Mouse (Mus musculus) fibroblast of lung, adult 2 months (primary cell): ENCODE results near the gene Gm12569.

ENCODE experiments used
- DNase-seq: peaks from one replicate; pipeline ENCODE4 v3.0.0-alpha.2; 2011; ENCODE audit warnings: low read depth

Gm12569 gene

GRCm38 (mm10) chr11:51220308-51220707, at the start of gene Gm12569:
Gm12569 (plus strand) TSS chr11:51220473.
- DNase-seq = no peak

- no peak for DNase-seq
Observed at GRCm38 (mm10) chr11:51202726-51203125, 17.5 kb upstream of the Gm12569 start.

GRCm38 (mm10) chr11:51207758-51208157, 12.5 kb upstream of the Gm12569 start:
- peak; percentile 33 for DNase-seq

GRCm38 (mm10) chr11:51211426-51211825, 8.8 kb upstream of the Gm12569 start:
- no peak for DNase-seq

GRCm38 (mm10) chr11:51214021-51214420, 6.3 kb upstream of the Gm12569 start:
- DNase-seq = no peak

GRCm38 (mm10) chr11:51219396-51219980, 785 bp upstream of the Gm12569 start:
- DNase-seq = no peak

- peak; percentile 13 for DNase-seq
Observed at GRCm38 (mm10) chr11:51227104-51227503, 6.8 kb downstream of the Gm12569 start.

- DNase-seq = no peak
Observed at GRCm38 (mm10) chr11:51234626-51235025, 14.4 kb downstream of the Gm12569 start.

- no peak for DNase-seq
Observed at GRCm38 (mm10) chr11:51242897-51243296, 22.6 kb downstream of the Gm12569 start.

GRCm38 (mm10) chr11:51257006-51257405, 36.7 kb downstream of the Gm12569 start:
- no peak for DNase-seq

- DNase-seq = no peak
Observed at GRCm38 (mm10) chr11:51261680-51262219, 41.5 kb downstream of the Gm12569 start, which contains the start of gene Clk4. Clk4 (plus strand) TSS chr11:51261730.

GRCm38 (mm10) chr11:51262342-51263285, 42.3 kb downstream of the Gm12569 start, which contains the start of gene BC049762:
BC049762 (minus strand) TSS chr11:51263046.
- DNase-seq = peak; percentile 91

- peak; percentile 25 for DNase-seq
Observed at GRCm38 (mm10) chr11:51263286-51263831, 43.1 kb downstream of the Gm12569 start.

GRCm38 (mm10) chr11:51264352-51264751, 44.1 kb downstream of the Gm12569 start:
- DNase-seq = peak; percentile 66

GRCm38 (mm10) chr11:51265326-51265725, 45.1 kb downstream of the Gm12569 start:
- peak; percentile 7 for DNase-seq

- no peak for DNase-seq
Observed at GRCm38 (mm10) chr11:51274418-51274817, 54.1 kb downstream of the Gm12569 start.
